Mouse (Mus musculus) liver, embryonic 16.5 days (tissue): ENCODE results near the gene Gm44805. TPM values are rescaled to one million over a fixed set of nuclear protein-coding genes. Genes with fewer than 3 reads are reported as not detected.
"Not testable (repeated sequence)": the region's sequence is repeated elsewhere in the genome, so short reads cannot be mapped to it uniquely, and the experiment has no call there.

Source experiments
- ATAC-seq: fragments of 200-750 bp; cut with Nextera tagmentation; 2 replicates; pipeline ENCODE4 v1.8.0; 2017; ENCODE audit warnings: low read depth, mild to moderate bottlenecking, moderate number of reproducible peaks, moderate library complexity
- H3K27ac ChIP-seq: fragments of 300-500 bp; sonication (generic); 2 replicates; pipeline ENCODE4 v1.5.1; 2014; ENCODE audit warnings: mild to moderate bottlenecking, low read length
- H3K27me3 ChIP-seq: fragments of 300-500 bp; sonication (generic); 2 replicates; pipeline ENCODE4 v1.6.1; 2014; ENCODE audit warnings: low read depth, low read length, mixed read lengths; ENCODE audit not compliant: control insufficient read depth, insufficient read depth
- H3K36me3 ChIP-seq: fragments of 300-500 bp; sonication (generic); 2 replicates; pipeline ENCODE4 v1.6.1; 2014; ENCODE audit warnings: mild to moderate bottlenecking; ENCODE audit not compliant: control insufficient read depth, insufficient read depth
- H3K4me1 ChIP-seq: fragments of 300-500 bp; sonication (generic); 2 replicates; pipeline ENCODE4 v1.6.1; 2014; ENCODE audit warnings: low read depth, low read length, mixed read lengths; ENCODE audit not compliant: control insufficient read depth
- H3K4me2 ChIP-seq: fragments of 300-500 bp; sonication (generic); 2 replicates; pipeline ENCODE4 v1.6.1; 2014; ENCODE audit warnings: low read depth, low read length, mixed read lengths
- H3K4me3 ChIP-seq: fragments of 300-500 bp; sonication (generic); 2 replicates; pipeline ENCODE4 v1.5.1; 2014; ENCODE audit warnings: low read depth, mild to moderate bottlenecking, low read length
- H3K9ac ChIP-seq: fragments of 300-500 bp; sonication (generic); 2 replicates; pipeline ENCODE4 v1.6.1; 2014; ENCODE audit warnings: low read depth, low read length
- H3K9me3 ChIP-seq: fragments of 300-500 bp; sonication (generic); replicated peaks from 2 replicates; pipeline ENCODE4 v1.6.1; 2016; ENCODE audit warnings: low read length; ENCODE audit not compliant: control insufficient read depth
- WGBS: fragments of 180-500 bp; shearing (Covaris S2); extraction: QIAGEN DNeasy Blood & Tissue Kit; methylation state at CpG from one replicate; pipeline ENCODE4 v1.1.7; 2014; ENCODE audit not compliant: insufficient replicate concordance; 5-methylcytosine and 5-hydroxymethylcytosine counted together
- polyA plus RNA-seq: library from polyadenylated mRNA; unstranded; fragments of >200 nt; fragmentation: Nextera tagmentation; extraction: Ambion mirVana; gene quantifications from 2 replicates; pipeline ENCODE4 v1.2.1, GENCODE M21; 2015

Gene Gm44805
- polyA plus RNA-seq, 1 experiment from 2014 or later, result 35.3 TPM

DNA sequence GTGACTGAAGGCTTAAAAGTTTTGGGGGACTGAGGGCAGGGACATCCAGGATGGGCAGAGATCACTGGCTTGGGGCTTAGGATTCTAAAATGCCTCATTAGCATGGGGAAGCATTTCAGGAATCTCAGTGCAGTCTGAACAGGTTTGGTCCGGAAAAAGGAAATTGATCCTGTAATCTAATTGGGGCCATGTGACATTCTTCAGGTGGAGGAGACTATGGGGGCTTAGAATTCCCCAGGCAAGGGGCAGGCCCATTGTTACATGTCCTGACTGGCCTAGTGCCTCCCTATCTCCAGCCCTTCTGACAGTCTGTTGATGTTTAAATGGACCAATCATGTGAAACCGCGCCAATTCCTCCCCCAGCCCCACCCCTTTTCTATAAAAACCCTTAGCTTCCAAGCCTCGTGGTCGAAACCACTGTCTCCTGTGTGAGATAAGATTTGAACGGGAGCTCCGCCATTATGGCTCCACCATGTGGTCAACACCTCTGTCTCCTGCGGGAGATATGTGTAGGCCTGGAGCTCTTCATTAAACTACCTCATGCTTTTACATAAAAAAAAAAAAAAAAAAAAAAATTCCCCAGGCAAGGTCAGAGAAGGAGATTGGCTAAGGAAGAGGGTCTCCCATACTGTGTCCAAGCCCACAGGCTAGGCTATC lies 5.8 kb upstream of the Gm44805 start:
- WGBS, result 24% methylated on average over 8 of the region's 8 CpGs
- H3K4me1 ChIP-seq, result peaks cover 16% of the 10 kb centered on the region
- peak overlapping the region; percentile 87 for H3K27ac ChIP-seq
- not testable (repeated sequence) for H3K9ac ChIP-seq, H3K4me2 ChIP-seq, H3K4me3 ChIP-seq, H3K36me3 ChIP-seq, H3K27me3 ChIP-seq, H3K9me3 ChIP-seq
- ATAC-seq, result peak; percentile 47

DNA sequence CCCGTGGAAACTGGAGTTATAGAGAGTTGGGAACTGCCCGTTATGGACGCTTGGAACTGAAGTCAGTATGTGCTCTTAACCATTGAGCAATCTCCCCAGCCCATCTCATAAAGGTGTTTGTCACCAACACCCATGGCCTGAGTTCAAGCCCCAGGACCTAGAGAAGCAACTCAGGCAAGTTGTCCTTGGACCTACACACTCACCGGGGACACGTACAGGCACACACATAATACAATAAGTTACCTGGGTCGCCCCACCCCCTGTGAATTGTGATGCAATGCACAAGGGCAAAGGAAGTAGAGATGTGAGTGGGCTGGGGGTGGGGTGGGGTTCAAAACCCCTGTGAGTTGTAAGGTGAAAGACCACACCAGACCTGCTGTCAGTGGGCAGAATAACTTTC lies 5.3 kb upstream of the Gm44805 start:
- no peak overlapping the region for H3K9ac ChIP-seq
- peak overlapping the region; percentile 87 for H3K27ac ChIP-seq
- no peaks in the 10 kb centered on the region for H3K27me3 ChIP-seq
- H3K4me1 ChIP-seq, result peaks cover 19% of the 10 kb centered on the region
- H3K9me3 ChIP-seq, result no peaks in the 10 kb centered on the region
- WGBS, result 63% methylated on average over 6 of the region's 6 CpGs
- H3K4me3 ChIP-seq, result no peak overlapping the region
- H3K4me2 ChIP-seq, result no peak overlapping the region
- no peaks in the 10 kb centered on the region for H3K36me3 ChIP-seq
- peak; percentile 76 for ATAC-seq

DNA sequence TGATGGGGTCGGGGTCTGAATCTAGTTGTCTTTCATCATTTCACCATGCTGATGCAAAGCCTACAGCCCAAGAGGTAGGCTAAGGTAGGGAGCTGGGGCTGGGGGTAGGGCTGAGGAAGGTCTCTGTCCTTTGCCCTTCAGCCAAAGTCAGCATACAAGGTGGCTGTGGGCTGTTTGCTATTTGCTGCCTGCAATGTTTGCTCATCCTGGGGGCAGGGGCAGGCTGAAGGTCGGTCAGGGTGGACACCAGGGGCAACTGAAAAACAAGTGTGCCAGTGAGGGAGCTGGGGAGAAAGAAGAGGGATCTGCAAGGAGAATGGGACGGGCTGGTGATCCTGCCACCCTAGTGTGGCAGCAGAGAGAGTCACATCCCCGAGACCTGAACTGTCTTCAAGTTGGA lies 4.2 kb upstream of the Gm44805 start:
- Histone ChIP-seq H3K27ac (peak overlapping the region; percentile 87), H3K9me3 (no peaks in the 10 kb centered on the region), H3K27me3 (no peaks in the 10 kb centered on the region), H3K36me3 (no peaks in the 10 kb centered on the region), H3K9ac (no peak overlapping the region), H3K4me3 (no peak overlapping the region), H3K4me2 (no peak overlapping the region), H3K4me1 (peaks cover 19% of the 10 kb centered on the region)
- ATAC-seq, result peak; percentile 66
- 43% methylated on average over 4 of the region's 4 CpGs for WGBS

DNA sequence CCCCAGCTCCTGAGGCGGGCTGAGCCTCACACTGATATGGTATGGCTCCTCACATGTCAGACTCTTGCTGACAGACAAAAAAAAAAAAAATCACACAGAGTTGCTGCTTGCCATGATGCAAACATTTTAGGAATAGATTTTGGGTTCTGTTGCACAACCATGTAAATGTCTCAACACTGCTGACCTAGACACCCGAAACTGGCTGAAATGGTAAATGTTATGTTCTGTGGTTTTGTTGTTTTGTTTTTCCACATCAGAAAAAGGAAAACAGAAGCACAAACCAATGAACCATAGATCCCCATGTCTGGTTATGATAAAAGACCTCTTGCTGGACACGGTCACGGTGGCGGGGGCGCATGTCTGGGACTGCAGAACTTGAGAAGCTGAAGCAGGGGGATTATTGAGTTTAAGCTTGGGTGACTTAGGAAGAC lies 2.6 kb upstream of the Gm44805 start:
- Histone ChIP-seq H3K36me3 (no peaks in the 10 kb centered on the region), H3K27ac (peak overlapping the region; percentile 66), H3K4me2 (no peak overlapping the region), H3K4me3 (no peak overlapping the region), H3K9me3 (no peaks in the 10 kb centered on the region), H3K9ac (no peak overlapping the region), H3K4me1 (peaks cover 19% of the 10 kb centered on the region), H3K27me3 (no peaks in the 10 kb centered on the region)
- ATAC-seq, result no peak
- 55% methylated on average over 6 of the region's 6 CpGs for WGBS

DNA sequence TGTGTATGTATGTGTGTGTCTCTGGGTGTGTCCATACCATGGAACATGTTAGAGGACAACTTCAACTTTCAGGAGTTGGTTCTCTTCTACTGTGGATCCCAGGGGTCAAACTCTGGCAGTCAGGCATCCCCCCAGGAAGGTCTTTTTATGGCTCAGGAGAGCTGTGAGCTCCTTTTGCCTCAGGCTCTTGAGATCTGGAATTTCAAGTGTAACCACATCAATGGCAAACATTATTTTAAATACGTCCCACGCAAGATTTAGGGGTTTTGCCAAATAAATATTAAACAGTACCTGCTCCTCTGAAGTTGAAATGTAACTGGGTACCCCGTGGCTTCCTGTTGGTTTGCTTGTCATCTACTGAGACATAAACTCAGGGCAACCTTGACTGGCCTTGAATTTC lies 1.8 kb upstream of the Gm44805 start:
- Histone ChIP-seq H3K27me3 (no peaks in the 10 kb centered on the region), H3K4me2 (no peak overlapping the region), H3K4me3 (no peak overlapping the region), H3K27ac (no peak overlapping the region), H3K9ac (no peak overlapping the region), H3K4me1 (peaks cover 19% of the 10 kb centered on the region), H3K36me3 (no peaks in the 10 kb centered on the region), H3K9me3 (no peaks in the 10 kb centered on the region)
- no peak for ATAC-seq
- 60% methylated on average over 3 of the region's 3 CpGs for WGBS

DNA sequence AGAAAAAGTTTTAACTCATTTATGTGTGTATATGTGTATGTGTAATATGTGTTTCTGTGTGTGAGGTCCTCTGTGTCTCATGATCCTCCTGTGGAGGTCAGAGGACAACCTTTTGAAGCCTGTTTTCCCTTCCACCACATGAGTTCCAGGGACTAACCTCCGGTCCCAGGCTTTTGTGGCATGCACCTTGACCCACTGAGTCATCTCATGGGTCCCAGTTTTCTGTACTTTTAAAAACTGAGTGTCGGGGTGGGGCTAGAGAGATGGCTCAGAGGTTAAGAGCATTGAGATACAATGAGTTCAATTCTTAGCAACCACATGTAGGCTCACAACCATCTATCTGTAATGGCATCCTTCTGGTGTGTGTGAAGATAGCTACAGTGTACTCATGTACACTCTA lies 521 bp downstream of the Gm44805 start:
- peak overlapping the region; percentile 39 for H3K4me3 ChIP-seq
- 41% methylated on average over 2 of the region's 2 CpGs for WGBS
- peak; percentile 5; the same call in 1 of the 2 replicates for ATAC-seq

DNA sequence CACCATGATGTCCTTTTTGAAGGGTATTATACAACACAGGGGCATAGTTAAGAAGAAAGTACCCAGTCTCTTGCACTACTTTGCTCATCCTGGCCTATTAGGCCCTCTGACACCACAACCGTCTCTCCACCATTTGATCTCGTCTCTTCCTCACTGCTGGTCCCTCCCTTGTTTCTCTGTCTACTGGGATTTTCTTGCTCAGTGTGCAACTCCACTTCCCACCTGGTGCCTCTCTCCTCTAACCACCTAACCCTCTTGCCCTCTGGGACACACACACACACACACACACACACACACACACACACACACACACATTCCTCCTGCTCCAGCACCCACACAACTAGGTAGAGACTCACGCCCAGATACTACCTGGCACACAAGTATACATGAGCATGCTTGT lies 2.3 kb downstream of the Gm44805 start:
- H3K4me3 ChIP-seq, result no peak overlapping the region
- H3K27me3 ChIP-seq, result no peaks in the 10 kb centered on the region
- no peak overlapping the region for H3K9ac ChIP-seq
- no peak for ATAC-seq
- H3K4me2 ChIP-seq, result peak overlapping the region; percentile 33
- WGBS, result 68% methylated on average over 3 of the region's 3 CpGs
- H3K36me3 ChIP-seq, result no peaks in the 10 kb centered on the region
- H3K27ac ChIP-seq, result peak overlapping the region; percentile 55; the same call in 1 of the 2 replicates
- no peaks in the 10 kb centered on the region for H3K9me3 ChIP-seq
- peaks cover 10% of the 10 kb centered on the region for H3K4me1 ChIP-seq

More for the DNA sequence above, 521 bp downstream of the Gm44805 start:
- no peaks in the 10 kb centered on the region for H3K36me3 ChIP-seq
- peak overlapping the region; percentile 69 for H3K27ac ChIP-seq
- peak overlapping the region; percentile 37; the same call in 1 of the 2 replicates for H3K9ac ChIP-seq
- H3K4me1 ChIP-seq, result peaks cover 19% of the 10 kb centered on the region
- H3K9me3 ChIP-seq, result no peaks in the 10 kb centered on the region
- H3K4me2 ChIP-seq, result peak overlapping the region; percentile 33
- H3K27me3 ChIP-seq, result no peaks in the 10 kb centered on the region

DNA sequence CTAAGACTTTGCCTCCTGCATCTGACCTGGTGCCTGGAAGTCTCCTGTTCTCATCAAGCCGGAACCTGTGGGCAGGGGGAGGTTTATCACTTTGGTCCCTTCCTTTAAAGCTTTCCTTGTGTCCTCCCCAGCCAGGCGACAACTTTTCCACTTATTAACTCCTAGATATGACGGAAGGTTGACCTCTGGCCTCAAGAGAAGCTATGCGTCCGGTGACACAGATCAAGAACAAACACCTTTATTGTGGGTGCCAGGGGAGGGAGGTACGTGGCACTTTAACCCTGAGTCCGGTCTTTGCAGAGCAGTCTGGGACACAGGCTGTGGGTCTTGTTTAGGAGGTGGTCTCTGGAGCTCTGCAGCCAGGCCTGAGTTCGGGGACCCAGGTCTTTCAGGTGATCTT lies 3.4 kb downstream of the Gm44805 start, which contains the start of gene Apoc2:
Gene Apoc2, minus strand, starts transcription at position 70 of the 400 bp plus-strand sequence.
- peak within 1 kb of the TSS; percentile 55 for H3K27ac ChIP-seq
- WGBS, result 61% methylated on average over 8 of the region's 8 CpGs

DNA sequence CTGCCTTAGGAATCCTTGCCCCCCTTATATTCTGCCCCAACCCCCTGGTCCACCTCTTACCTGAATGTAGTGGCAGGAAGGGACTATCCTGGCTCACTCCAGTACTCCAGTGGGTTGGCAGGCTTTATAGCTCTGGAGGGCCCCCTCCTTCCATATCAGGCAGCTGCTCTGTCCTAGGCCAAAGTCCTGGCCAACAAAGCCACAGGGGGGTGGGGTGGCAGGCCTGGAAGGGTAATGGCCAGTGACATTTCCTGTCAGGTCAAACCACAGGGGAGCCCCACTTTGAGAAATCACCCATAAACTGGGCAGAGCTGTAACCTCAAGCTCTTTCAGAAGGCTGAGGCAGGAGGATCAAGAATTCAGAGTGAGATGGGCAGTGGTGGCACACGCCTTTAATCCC lies 4.6 kb downstream of the Gm44805 start:
- H3K9ac ChIP-seq, result no peak overlapping the region
- H3K36me3 ChIP-seq, result no peaks in the 10 kb centered on the region
- H3K27me3 ChIP-seq, result no peaks in the 10 kb centered on the region
- no peak overlapping the region for H3K4me2 ChIP-seq
- H3K27ac ChIP-seq, result peak overlapping the region; percentile 31
- H3K4me3 ChIP-seq, result peak overlapping the region; percentile 31
- ATAC-seq, result peak; percentile 70
- 52% methylated on average over 1 of the region's 1 CpGs for WGBS
- H3K9me3 ChIP-seq, result no peaks in the 10 kb centered on the region
- no peaks in the 10 kb centered on the region for H3K4me1 ChIP-seq

More for the DNA sequence above, 3.4 kb downstream of the Gm44805 start, which contains the start of gene Apoc2:
- peaks cover 6% of the 10 kb centered on the region for H3K4me1 ChIP-seq
- H3K9ac ChIP-seq, result no peak within 1 kb of the TSS; the same call in 1 of the 2 replicates
- ATAC-seq, result peak; percentile 22; the same call in 1 of the 2 replicates
- no peaks in the 10 kb centered on the region for H3K9me3 ChIP-seq
- no peak within 1 kb of the TSS for H3K4me3 ChIP-seq
- no peaks in the 10 kb centered on the region for H3K27me3 ChIP-seq
- peak within 1 kb of the TSS; percentile 33 for H3K4me2 ChIP-seq
- no peaks in the 10 kb centered on the region for H3K36me3 ChIP-seq
